ENCODE assay signal across 27 mouse cellular contexts in genomic region chr6:83791251-83791890, GRCm38 (mm10). TPM values are rescaled to one million over a fixed set of nuclear protein-coding genes. Genes with fewer than 3 reads are reported as not detected.
DNase-seq lines count a peak whose midpoint lies in the region; ATAC-seq and TF ChIP-seq lines count a peak whose summit lies in the region.
"Had no signal": no experiment of that assay in that cellular context is flagged by ENCODE, and none has a peak within 500 bp of the region (broad histone marks: within the 10 kb centered on the region; RNA-seq: fewer than 3 reads in every experiment).

No protein-coding gene starts in this region.

- ATAC-seq in heart, embryonic 13.5 days (ENCODE audit: extremely low read depth, insufficient number of reproducible peaks, low FRiP score, low TSS enrichment) = no peak
- ATAC-seq in liver, embryonic 11.5 days (replicated peaks; ENCODE audit: low FRiP score) = no peak
- no peak for ATAC-seq in intestine, postnatal 0 days
- ATAC-seq: activated CD4-positive, CD25-positive, alpha-beta regulatory T cell, adult 4 months; intestine, embryonic 16.5 days had no signal

- no peaks in the 10 kb centered on the region for H3K79me3 ChIP-seq in C2C12 (ENCODE audit: low read depth)

- WGBS in heart, embryonic 13.5 days = 41% methylated on average over 4 of the region's 4 CpGs
- 41% methylated on average over 4 of the region's 4 CpGs for WGBS in liver, embryonic 11.5 days
- WGBS in intestine, postnatal 0 days = 55% methylated on average over 4 of the region's 4 CpGs

- TF ChIP-seq CTCF in C2C12 (IDR thresholded peaks at IDR 0.05; ENCODE audit: control insufficient read depth, insufficient read depth, insufficient read length) = no peak
- TF ChIP-seq CTCF in intestine, postnatal 0 days (IDR thresholded peaks at IDR 0.05; ENCODE audit: low read depth) = no peak

- H3K9ac ChIP-seq in heart, embryonic 13.5 days = 0 out of 2 replicates have a peak overlapping the region, but pooled peaks have one; percentile 5
- H3K9ac ChIP-seq in liver, embryonic 11.5 days (ENCODE audit: low read depth, low read length) = no peak overlapping the region
- no peak overlapping the region for H3K9ac ChIP-seq in intestine, postnatal 0 days (ENCODE audit: low read depth, low read length)
- H3K9ac ChIP-seq: heart, embryonic 15.5 days; hindbrain, embryonic 15.5 days; kidney, embryonic 15.5 days; limb, embryonic 12.5 days; liver, embryonic 15.5 days; neural tube, embryonic 12.5 days; stomach, embryonic 15.5 days had no signal

- H3K27me3 ChIP-seq in heart, embryonic 13.5 days (replicated peaks) = no peaks in the 10 kb centered on the region
- peaks cover 6% of the 10 kb centered on the region for H3K27me3 ChIP-seq in C2C12 (ENCODE audit: control insufficient read depth, insufficient read depth, insufficient read length)
- no peaks in the 10 kb centered on the region for H3K27me3 ChIP-seq in liver, embryonic 11.5 days (replicated peaks; ENCODE audit: control insufficient read depth, insufficient read depth, low read length)
- no peaks in the 10 kb centered on the region for H3K27me3 ChIP-seq in intestine, postnatal 0 days (replicated peaks; ENCODE audit: control insufficient read depth, insufficient read depth, low read length)
- H3K27me3 ChIP-seq: heart, embryonic 15.5 days; hindbrain, embryonic 15.5 days; kidney, embryonic 15.5 days; neural tube, embryonic 12.5 days; stomach, embryonic 15.5 days had no signal

- no peaks in the 10 kb centered on the region for H3K36me3 ChIP-seq in heart, embryonic 13.5 days
- no peaks in the 10 kb centered on the region for H3K36me3 ChIP-seq in C2C12 (ENCODE audit: control insufficient read depth, insufficient read depth)
- no peaks in the 10 kb centered on the region for H3K36me3 ChIP-seq in liver, embryonic 11.5 days (ENCODE audit: control insufficient read depth, insufficient read depth, low read length)
- no peaks in the 10 kb centered on the region for H3K36me3 ChIP-seq in intestine, postnatal 0 days (ENCODE audit: control insufficient read depth, insufficient read depth)
- H3K36me3 ChIP-seq: heart, embryonic 15.5 days; hindbrain, embryonic 15.5 days; kidney, embryonic 15.5 days; limb, embryonic 12.5 days; liver, embryonic 15.5 days; neural tube, embryonic 12.5 days; stomach, embryonic 15.5 days had no signal

- DNase-seq in heart, adult 9 months (ENCODE audit: low spot score in 2 of 2) = no peak
- peak; percentile 24 for DNase-seq in R1 (ENCODE audit: low read depth, low spot score)
- peak; percentile 35 for DNase-seq in skeletal muscle tissue, adult 2 months (ENCODE audit: low read depth, low spot score)
- DNase-seq in liver, embryonic 11.5 days (ENCODE audit: low spot score) = no peak
- DNase-seq: cerebellum, adult 18-20 months; cerebellum, postnatal 36 days; gastrocnemius, postnatal 36 days; heart, postnatal 4 days; kidney, postnatal 4 days had no signal

- H3K4me1 ChIP-seq in heart, embryonic 13.5 days = peaks cover 19% of the 10 kb centered on the region
- H3K4me1 ChIP-seq in liver, embryonic 11.5 days (replicated peaks; ENCODE audit: control insufficient read depth, insufficient read depth, low read length) = peaks cover 10% of the 10 kb centered on the region
- no peaks in the 10 kb centered on the region for H3K4me1 ChIP-seq in intestine, postnatal 0 days (replicated peaks; ENCODE audit: control insufficient read depth, insufficient read depth, low read length)

- H3K4me3 ChIP-seq in heart, embryonic 13.5 days = no peak overlapping the region
- H3K4me3 ChIP-seq in C2C12 (ENCODE audit: insufficient read depth, poor library complexity, severe bottlenecking) = no peak overlapping the region
- no peak overlapping the region for H3K4me3 ChIP-seq in liver, embryonic 11.5 days (ENCODE audit: low read depth, low read length)
- no peak overlapping the region for H3K4me3 ChIP-seq in intestine, postnatal 0 days (ENCODE audit: low read depth, low read length)
- H3K4me3 ChIP-seq: heart, embryonic 15.5 days; hindbrain, embryonic 15.5 days; kidney, embryonic 15.5 days; limb, embryonic 12.5 days; liver, embryonic 15.5 days; neural tube, embryonic 12.5 days; stomach, embryonic 15.5 days had no signal

- H3K4me2 ChIP-seq in heart, embryonic 13.5 days = no peak overlapping the region
- H3K4me2 ChIP-seq in liver, embryonic 11.5 days = no peak overlapping the region
- no peak overlapping the region for H3K4me2 ChIP-seq in intestine, postnatal 0 days (replicated peaks; ENCODE audit: low read depth)
- H3K4me2 ChIP-seq: heart, embryonic 15.5 days; hindbrain, embryonic 15.5 days; kidney, embryonic 15.5 days; limb, embryonic 12.5 days; liver, embryonic 15.5 days; midbrain, embryonic 11.5 days; neural tube, embryonic 12.5 days; stomach, embryonic 15.5 days had no signal

- H3K79me2 ChIP-seq in C2C12 (ENCODE audit: control insufficient read depth, insufficient read depth) = no peaks in the 10 kb centered on the region

- no peak overlapping the region; the same call in 1 of the 2 replicates for H3K27ac ChIP-seq in heart, embryonic 13.5 days (replicated peaks)
- H3K27ac ChIP-seq in liver, embryonic 11.5 days (ENCODE audit: low read depth, low read length) = no peak overlapping the region
- no peak overlapping the region for H3K27ac ChIP-seq in intestine, postnatal 0 days (ENCODE audit: low read depth, low read length)
- H3K27ac ChIP-seq: heart, embryonic 15.5 days; hindbrain, embryonic 15.5 days; kidney, embryonic 15.5 days; limb, embryonic 12.5 days; liver, embryonic 15.5 days; macrophage; neural tube, embryonic 12.5 days; stomach, embryonic 15.5 days had no signal

- no peaks in the 10 kb centered on the region for H3K9me3 ChIP-seq in heart, embryonic 13.5 days
- no peaks in the 10 kb centered on the region for H3K9me3 ChIP-seq in liver, embryonic 11.5 days (ENCODE audit: control insufficient read depth, low read length)
- H3K9me3 ChIP-seq in intestine, postnatal 0 days (ENCODE audit: control insufficient read depth) = no peaks in the 10 kb centered on the region
- H3K9me3 ChIP-seq: heart, embryonic 15.5 days; hindbrain, embryonic 15.5 days; kidney, embryonic 15.5 days; limb, embryonic 12.5 days; liver, embryonic 15.5 days; neural tube, embryonic 12.5 days; stomach, embryonic 15.5 days had no signal

- H3ac ChIP-seq in C2C12 (ENCODE audit: control insufficient read depth, insufficient read length, low read depth) = no peak overlapping the region

TF ChIP-seq in C2C12, 6 proteins besides CTCF, POLR2A, EP300 and RAD21:
- TF ChIP-seq MYOD1 (IDR thresholded peaks at IDR 0.05; ENCODE audit: control insufficient read depth, insufficient read length, low read depth) = peak; percentile 8
- no peak for TF ChIP-seq FOSL1 (IDR thresholded peaks at IDR 0.05; ENCODE audit: insufficient read depth, low read length, poor library complexity, severe bottlenecking)
- no peak for TF ChIP-seq USF1 (IDR thresholded peaks at IDR 0.05; ENCODE audit: low read depth)
- TF ChIP-seq MAX (IDR thresholded peaks at IDR 0.05) = no peak
- no peak for TF ChIP-seq CEBPB (IDR thresholded peaks at IDR 0.05; ENCODE audit: low read depth)
- TF ChIP-seq MYOG (IDR thresholded peaks at IDR 0.05; ENCODE audit: control insufficient read depth, extremely low read depth, insufficient read length) = no peak

RNA-seq across cellular contexts. Expression of gene Nagk, which starts 3.4 kb away (rescaled TPM):
- polyA plus RNA-seq in heart, embryonic 13.5 days (2015; fragmentation: Nextera tagmentation; extraction: Ambion mirVana) = 55.4 and 57.6 TPM in 2 replicates
- 37.3 TPM for polyA plus RNA-seq in C2C12 (2012; fragmentation: generic; extraction: Trizol)
- polyA plus RNA-seq in liver, embryonic 11.5 days (2014; fragmentation: Nextera tagmentation; extraction: Ambion mirVana) = 19.9 and 25.0 TPM in 2 replicates
- polyA plus RNA-seq in intestine, postnatal 0 days (2015; fragmentation: Nextera tagmentation; extraction: Ambion mirVana) = 116 and 134 TPM in 2 replicates

RNA-seq across cellular contexts. Expression of gene Tex261, which starts 15.8 kb away (rescaled TPM):
- polyA plus RNA-seq in heart, embryonic 13.5 days (2015; fragmentation: Nextera tagmentation; extraction: Ambion mirVana) = 60.4 and 72.9 TPM in 2 replicates
- polyA plus RNA-seq in C2C12 (2012; fragmentation: generic; extraction: Trizol) = 82.0 TPM
- polyA plus RNA-seq in liver, embryonic 11.5 days (2014; fragmentation: Nextera tagmentation; extraction: Ambion mirVana) = 69.8 and 77.3 TPM in 2 replicates
- polyA plus RNA-seq in intestine, postnatal 0 days (2015; fragmentation: Nextera tagmentation; extraction: Ambion mirVana) = 107 and 111 TPM in 2 replicates

RNA-seq across cellular contexts. Expression of gene Ankrd53, which starts 28.9 kb away (rescaled TPM):
- not detected in 2 replicates for polyA plus RNA-seq in heart, embryonic 13.5 days (2015; fragmentation: Nextera tagmentation; extraction: Ambion mirVana)
- polyA plus RNA-seq in C2C12 (2012; fragmentation: generic; extraction: Trizol) = 0.04 TPM
- 0.18 TPM in 1 of 2 replicates, not detected in the other for polyA plus RNA-seq in liver, embryonic 11.5 days (2014; fragmentation: Nextera tagmentation; extraction: Ambion mirVana)
- not detected in 2 replicates for polyA plus RNA-seq in intestine, postnatal 0 days (2015; fragmentation: Nextera tagmentation; extraction: Ambion mirVana)
- polyA plus RNA-seq: activated CD4-positive, CD25-positive, alpha-beta regulatory T cell, adult 4 months; intestine, embryonic 16.5 days; kidney, embryonic 15.5 days; liver, embryonic 15.5 days; lung, embryonic 16.5 days; macrophage; midbrain, embryonic 11.5 days; spleen, adult 2 months; stomach, embryonic 15.5 days; thymus, postnatal 0 days had no signal

RNA-seq across cellular contexts. Expression of gene Paip2b, which starts 40.2 kb away (rescaled TPM):
- polyA plus RNA-seq in heart, embryonic 13.5 days (2015; fragmentation: Nextera tagmentation; extraction: Ambion mirVana) = 12.5 and 13.1 TPM in 2 replicates
- 12.6 TPM for polyA plus RNA-seq in C2C12 (2012; fragmentation: generic; extraction: Trizol)
- 8.4 and 9.2 TPM in 2 replicates for polyA plus RNA-seq in liver, embryonic 11.5 days (2014; fragmentation: Nextera tagmentation; extraction: Ambion mirVana)
- 5.6 and 6.0 TPM in 2 replicates for polyA plus RNA-seq in intestine, postnatal 0 days (2015; fragmentation: Nextera tagmentation; extraction: Ambion mirVana)

RNA-seq across cellular contexts. Expression of gene Atp6v1b1, which starts 48.6 kb away (rescaled TPM):
- not detected in 2 replicates for polyA plus RNA-seq in heart, embryonic 13.5 days (2015; fragmentation: Nextera tagmentation; extraction: Ambion mirVana)
- polyA plus RNA-seq in C2C12 (2012; fragmentation: generic; extraction: Trizol) = not detected
- polyA plus RNA-seq in liver, embryonic 11.5 days (2014; fragmentation: Nextera tagmentation; extraction: Ambion mirVana) = not detected in 2 replicates
- not detected in 2 replicates for polyA plus RNA-seq in intestine, postnatal 0 days (2015; fragmentation: Nextera tagmentation; extraction: Ambion mirVana)
- polyA plus RNA-seq: activated CD4-positive, CD25-positive, alpha-beta regulatory T cell, adult 4 months; forebrain, embryonic 11.5 days; heart, embryonic 15.5 days; hindbrain, embryonic 15.5 days; intestine, embryonic 16.5 days; limb, embryonic 12.5 days; liver, embryonic 15.5 days; macrophage; midbrain, embryonic 11.5 days; neural tube, embryonic 12.5 days had no signal

Comparison
In these comparisons a context has a peak if more than half of its experiments do, and no peak if none do; other contexts are left out.
1. DNase-seq: peak in R1 (single experiment) and skeletal muscle tissue, adult 2 months (single experiment); none in heart, adult 9 months (0 of 2) and liver, embryonic 11.5 days (single experiment).